Mouse (Mus musculus) kidney, adult 9 months (tissue): ENCODE results near the gene Pinlyp.

Experiments
- DNase-seq: peaks from one replicate; pipeline ENCODE4 v3.0.0; 2022

Gene Pinlyp

GRCm38 (mm10) chr7:24555786-24556185, 9.9 kb upstream of the Pinlyp start:
- peak; percentile 50 for DNase-seq

GRCm38 (mm10) chr7:24551985-24552759, 6.3 kb upstream of the Pinlyp start:
- DNase-seq, result peak; percentile 47

GRCm38 (mm10) chr7:24547534-24548036, 1.7 kb upstream of the Pinlyp start:
- DNase-seq, result no peak

GRCm38 (mm10) chr7:24546634-24547389, 894 bp upstream of the Pinlyp start:
- DNase-seq, result peak; percentile 100

GRCm38 (mm10) chr7:24544506-24544905, 1.4 kb downstream of the Pinlyp start:
- no peak for DNase-seq

GRCm38 (mm10) chr7:24539686-24540085, 6.2 kb downstream of the Pinlyp start:
- DNase-seq, result no peak

GRCm38 (mm10) chr7:24538701-24539100, 7.2 kb downstream of the Pinlyp start:
- DNase-seq, result no peak

- peak; percentile 65 for DNase-seq
These were observed 7.8 kb downstream of the Pinlyp start for GRCm38 (mm10) chr7:24538154-24538553.

GRCm38 (mm10) chr7:24537591-24537990, 8.3 kb downstream of the Pinlyp start:
- DNase-seq, result no peak

GRCm38 (mm10) chr7:24537081-24537480, 8.8 kb downstream of the Pinlyp start:
- DNase-seq, result no peak

- no peak for DNase-seq
These were observed 11.6 kb downstream of the Pinlyp start for GRCm38 (mm10) chr7:24534301-24534700.

GRCm38 (mm10) chr7:24533806-24534205, 12.1 kb downstream of the Pinlyp start:
- no peak for DNase-seq

- no peak for DNase-seq
These were observed 12.8 kb downstream of the Pinlyp start for GRCm38 (mm10) chr7:24533031-24533571.

- peak; percentile 77 for DNase-seq
These were observed 14.5 kb downstream of the Pinlyp start for GRCm38 (mm10) chr7:24531211-24531971.

GRCm38 (mm10) chr7:24530062-24530931, 15.6 kb downstream of the Pinlyp start, which contains the start of gene Irgq:
Gene Irgq (plus strand): TSS chr7:24530689.
- DNase-seq, result peak; percentile 99

GRCm38 (mm10) chr7:24529580-24529979, 16.3 kb downstream of the Pinlyp start:
- no peak for DNase-seq

- DNase-seq, result no peak
These were observed 17.1 kb downstream of the Pinlyp start for GRCm38 (mm10) chr7:24528861-24529260.

GRCm38 (mm10) chr7:24525686-24526420, 20.1 kb downstream of the Pinlyp start:
- DNase-seq, result no peak

GRCm38 (mm10) chr7:24524978-24525377, 20.9 kb downstream of the Pinlyp start:
- no peak for DNase-seq

GRCm38 (mm10) chr7:24523723-24524122, 22.2 kb downstream of the Pinlyp start:
- no peak for DNase-seq

- no peak for DNase-seq
These were observed 23.1 kb downstream of the Pinlyp start for GRCm38 (mm10) chr7:24522805-24523204.
